Mouse (Mus musculus): ENCODE results near the gene Poldip2.
A peak's percentile ranks its signal among the peaks of the same experiment; 100 is the strongest.
"Not testable (repeated sequence)": the region's sequence is repeated elsewhere in the genome, so short reads cannot be mapped to it uniquely, and the experiment has no call there.

Poldip2 gene

GRCm38 (mm10) chr11:78501529-78501928 is 10.5 kb upstream of the Poldip2 start:
- no peak for DNase-seq (ENCODE audit: low spot score)

DNA sequence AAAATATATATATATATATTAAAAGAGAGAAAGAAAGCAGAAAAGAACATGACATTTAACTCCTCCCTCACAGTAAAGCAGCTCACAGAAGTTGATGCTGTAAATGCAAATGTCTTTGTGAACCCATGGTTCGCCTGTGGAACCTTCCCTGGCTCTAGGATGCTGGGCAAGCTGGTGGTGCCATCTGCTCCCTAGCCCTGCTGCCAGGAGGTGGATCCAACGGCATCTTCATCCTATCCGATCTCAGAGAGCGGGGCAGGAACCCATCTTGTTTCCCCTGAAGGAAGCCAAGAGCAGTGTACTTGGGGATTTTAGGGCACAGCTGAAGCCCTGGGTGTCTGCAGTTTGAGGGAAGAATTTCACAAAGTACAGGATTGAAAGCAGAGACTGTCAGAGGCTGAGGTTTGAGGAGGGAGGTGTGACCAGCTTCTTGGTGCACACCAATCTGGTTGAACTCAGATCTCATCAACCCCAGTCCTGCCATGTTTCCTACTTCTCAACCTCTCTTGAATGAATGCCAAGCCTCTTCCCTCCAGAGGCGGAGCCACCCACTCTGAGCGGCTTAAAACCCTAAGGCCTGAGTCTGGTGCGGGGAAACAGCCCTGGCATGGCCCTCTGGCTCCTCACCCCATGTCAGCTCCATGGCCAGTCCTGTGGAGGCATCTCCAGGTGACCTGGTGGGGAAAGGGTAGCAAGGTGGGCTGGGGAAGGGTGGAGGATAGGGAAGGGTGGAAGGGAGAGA is 8.9 kb upstream of the Poldip2 start, which contains the start of gene Sebox:
TSS of gene Sebox (plus strand) at position 539 of the 742 bp plus-strand sequence.
- DNase-seq (ENCODE audit: low spot score) = no peak

- no peak for DNase-seq (ENCODE audit: low spot score)
These were observed 6.6 kb upstream of the Poldip2 start for GRCm38 (mm10) chr11:78505430-78505829.

DNA sequence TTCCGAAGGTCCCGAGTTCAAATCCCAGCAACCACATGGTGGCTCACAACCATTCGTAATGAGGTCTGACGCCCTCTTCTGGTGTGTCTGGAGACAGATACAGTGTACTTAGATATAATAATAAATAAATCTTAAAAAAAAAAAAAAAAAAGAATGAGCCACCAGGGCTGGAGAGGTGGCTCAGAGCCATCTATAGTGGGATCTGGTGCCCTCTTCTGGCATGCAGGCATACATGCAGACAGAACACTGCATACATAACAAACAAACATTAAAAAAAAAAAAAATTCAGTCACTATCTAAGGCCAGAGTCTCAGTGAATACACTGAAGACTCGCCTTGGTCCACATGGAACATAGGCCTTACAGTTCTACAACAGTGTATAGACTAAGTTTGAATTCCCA is 2.8 kb upstream of the Poldip2 start:
- peak; percentile 28 for DNase-seq (ENCODE audit: low spot score)

- DNase-seq (ENCODE audit: low spot score) = no peak
These were observed 1.3 kb downstream of the Poldip2 start for GRCm38 (mm10) chr11:78513106-78513790.

GRCm38 (mm10) chr11:78515549-78516325 is 3.7 kb downstream of the Poldip2 start:
- DNase-seq (ENCODE audit: low spot score) = peak; percentile 30

GRCm38 (mm10) chr11:78518931-78519330 is 6.9 kb downstream of the Poldip2 start:
- DNase-seq (ENCODE audit: low spot score) = no peak

GRCm38 (mm10) chr11:78521880-78522279 is 9.9 kb downstream of the Poldip2 start:
- no peak for DNase-seq (ENCODE audit: low spot score)

- DNase-seq (ENCODE audit: low spot score) = peak; percentile 29
These were observed 10.5 kb downstream of the Poldip2 start for GRCm38 (mm10) chr11:78522481-78522997.

DNA sequence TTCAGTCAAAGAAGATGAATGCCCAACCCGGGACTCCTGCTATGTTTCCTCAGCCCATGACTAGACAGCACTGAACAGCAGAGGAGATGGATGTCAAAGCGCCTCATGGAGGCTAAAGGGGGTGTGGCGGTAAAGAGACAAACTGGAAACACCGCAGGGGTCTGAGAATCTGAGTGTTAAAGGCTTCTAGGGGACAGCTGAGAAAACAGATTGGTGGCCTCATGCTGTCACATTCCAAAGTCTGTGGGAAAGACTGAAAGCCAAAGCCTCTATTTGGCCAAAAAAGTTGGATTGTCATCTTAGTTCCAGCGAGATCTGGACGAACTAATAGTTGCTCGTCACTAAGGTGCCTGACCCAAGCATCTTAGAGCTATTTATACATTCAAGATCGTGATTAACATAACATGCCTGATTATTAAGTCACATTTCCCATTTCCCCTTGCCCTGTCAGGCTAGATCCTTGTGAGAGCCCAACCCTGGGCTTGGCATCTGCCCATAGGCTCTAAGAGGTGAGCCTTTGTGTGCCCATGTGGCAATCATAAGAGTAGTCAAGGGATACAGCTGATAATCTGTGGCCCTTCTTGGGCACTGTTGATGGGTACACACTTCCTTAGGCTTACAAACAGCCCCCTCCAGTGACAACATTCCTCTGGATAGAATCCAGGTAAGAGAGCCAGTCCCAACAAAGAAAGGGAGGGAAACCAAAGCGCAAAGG is 11.4 kb downstream of the Poldip2 start:
- DNase-seq (ENCODE audit: low spot score) = peak; percentile 47

GRCm38 (mm10) chr11:78524838-78525237 is 12.8 kb downstream of the Poldip2 start:
- no peak for DNase-seq (ENCODE audit: low spot score)

DNA sequence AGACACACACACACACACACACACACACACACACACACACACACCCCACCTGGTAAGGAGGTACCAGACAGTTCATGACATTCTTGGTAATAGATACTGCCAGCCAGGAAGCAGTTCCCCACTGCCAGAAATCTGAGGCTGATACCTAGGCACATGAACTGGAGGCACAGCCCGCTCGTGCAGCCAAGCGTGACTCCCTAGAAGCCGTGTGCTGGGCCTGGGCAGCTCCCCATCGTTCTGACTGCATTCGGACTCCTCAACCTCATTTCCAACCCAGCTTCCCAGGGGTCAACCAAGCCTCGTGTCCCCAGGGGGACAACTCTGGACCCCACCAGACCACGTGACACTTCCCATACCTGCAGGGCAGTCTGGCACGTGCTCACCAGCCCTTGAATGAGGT is 16.7 kb downstream of the Poldip2 start:
- DNase-seq (ENCODE audit: low spot score) = no peak

- no peak for DNase-seq (ENCODE audit: low spot score)
These were observed 18.0 kb downstream of the Poldip2 start for GRCm38 (mm10) chr11:78530001-78530400.

- DNase-seq (ENCODE audit: low spot score) = no peak
These were observed 19.1 kb downstream of the Poldip2 start for GRCm38 (mm10) chr11:78531046-78531445.

- DNase-seq (ENCODE audit: low spot score) = not testable (repeated sequence)
These were observed 19.5 kb downstream of the Poldip2 start for GRCm38 (mm10) chr11:78531515-78531914.

DNA sequence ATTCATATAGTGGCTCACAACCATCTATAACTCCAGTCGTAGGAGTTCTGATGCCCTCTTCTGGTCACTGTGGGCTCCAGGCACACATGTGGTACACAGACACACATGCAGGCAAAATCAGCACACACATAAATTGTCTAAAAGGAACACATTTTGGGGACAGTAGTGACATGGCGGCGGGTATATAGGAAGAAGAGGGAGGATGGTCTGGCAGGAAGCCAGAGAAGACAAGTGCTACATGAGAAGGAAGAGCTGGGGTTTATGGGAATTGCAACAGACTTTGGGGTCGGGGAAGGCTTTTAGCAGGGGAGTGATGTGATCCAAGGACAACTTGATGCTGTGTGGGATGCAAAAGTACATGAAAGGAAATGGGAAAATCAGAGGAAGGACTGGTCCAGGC is 22.5 kb downstream of the Poldip2 start:
- no peak for DNase-seq (ENCODE audit: low spot score)

DNA sequence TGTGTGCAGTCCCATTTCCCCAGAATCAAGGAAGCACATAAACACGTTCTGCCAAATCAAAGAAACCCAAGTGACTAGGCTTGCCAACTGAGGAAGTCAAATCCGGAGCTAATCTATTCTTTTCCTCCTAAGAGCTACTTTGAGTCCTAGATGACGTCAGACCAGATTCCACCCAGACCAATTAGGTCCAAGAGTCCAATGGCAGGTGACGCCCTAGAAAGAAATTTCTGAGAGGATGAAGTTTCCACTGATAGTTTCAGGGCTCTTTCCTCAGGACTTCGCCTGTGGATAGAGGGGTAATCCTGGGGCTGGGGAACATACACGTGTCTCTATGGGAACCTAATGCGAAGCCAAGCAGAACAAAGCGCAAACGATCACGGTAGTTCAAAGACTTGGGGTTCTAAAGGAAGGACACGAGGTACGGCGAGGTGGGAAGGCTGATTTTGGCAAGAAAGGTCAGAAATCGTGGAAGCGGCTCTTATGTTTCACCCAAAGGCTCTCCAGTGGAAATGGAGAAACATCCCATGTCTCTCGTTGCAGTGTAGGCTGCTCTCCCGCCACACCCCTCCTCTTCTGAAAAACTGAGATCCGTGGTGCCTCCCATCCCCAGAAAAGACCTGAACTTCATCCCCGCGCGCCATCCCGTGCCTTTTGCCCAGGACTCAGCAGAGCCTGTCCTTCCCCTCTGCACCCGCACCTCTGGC is 23.5 kb downstream of the Poldip2 start:
- peak; percentile 75 for DNase-seq (ENCODE audit: low spot score)

DNA sequence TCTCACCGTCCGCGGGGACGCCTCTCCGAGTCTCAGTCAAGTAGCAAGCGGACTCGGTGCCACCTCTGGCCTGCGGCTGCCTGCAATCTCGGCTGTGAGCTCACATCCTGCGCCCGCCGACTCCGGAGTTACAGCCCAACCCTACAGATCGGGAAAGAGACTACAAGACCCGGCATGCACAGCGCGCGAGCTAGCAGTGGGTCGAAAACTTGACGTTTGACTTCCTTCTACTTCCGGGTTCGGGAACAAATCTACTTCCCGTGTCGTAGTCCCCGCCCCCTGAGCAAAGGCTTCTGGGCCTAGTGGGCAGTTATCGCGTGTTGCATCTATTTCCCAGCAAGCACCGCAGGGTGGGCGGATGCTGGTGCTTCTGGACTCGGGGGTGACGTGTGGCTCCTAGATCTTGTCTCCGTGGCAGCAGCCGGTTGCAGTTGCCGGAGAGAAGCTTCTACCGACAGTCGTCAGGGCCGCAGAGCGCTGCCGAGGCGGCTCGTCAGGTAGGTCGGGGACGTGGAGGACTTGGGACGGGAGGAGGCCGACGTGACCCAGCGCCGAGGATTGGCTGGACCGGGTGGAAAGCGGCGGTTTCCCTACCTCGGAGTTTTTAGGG is 24.2 kb downstream of the Poldip2 start, which contains the start of the genes Tnfaip1 and Ift20:
TSS of gene Tnfaip1 (minus strand) at position 253 of the 610 bp plus-strand sequence.
TSS of gene Ift20 (plus strand) at position 282 of the 610 bp plus-strand sequence.
- peak; percentile 100 for DNase-seq (ENCODE audit: low spot score)

DNA sequence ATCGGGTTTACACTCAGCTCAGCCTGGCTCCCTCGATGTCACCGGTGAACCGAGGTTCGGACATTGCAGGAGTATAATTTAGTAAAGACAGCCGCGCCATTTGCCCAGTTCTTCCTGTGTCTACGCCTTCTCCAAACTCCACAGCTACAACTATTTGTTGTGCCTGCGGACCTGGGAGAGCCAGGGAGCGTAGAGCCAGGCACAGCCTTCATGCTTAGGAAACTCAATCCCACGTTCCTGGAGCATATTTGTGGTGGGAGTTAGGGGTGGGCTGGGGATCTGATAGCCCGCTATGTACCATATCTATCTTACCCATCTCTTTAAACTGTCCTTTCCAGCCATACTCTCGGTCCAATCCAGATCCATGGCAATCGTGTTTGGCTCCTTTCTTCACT is 24.7 kb downstream of the Poldip2 start:
- DNase-seq (ENCODE audit: low spot score) = no peak

GRCm38 (mm10) chr11:78540358-78540757 is 28.4 kb downstream of the Poldip2 start:
- DNase-seq (ENCODE audit: low spot score) = no peak
